Mouse (Mus musculus) fat pad, adult 2 months (tissue): ENCODE data around the gene Sfmbt1.
A peak's percentile ranks its signal among the peaks of the same experiment; 100 is the strongest.
"Not testable (repeated sequence)": the region's sequence is repeated elsewhere in the genome, so short reads cannot be mapped to it uniquely, and the experiment has no call there.

Experiments used
- DNase-seq: peaks from one replicate; pipeline ENCODE4 v3.0.0-alpha.2; 2011; ENCODE audit warnings: low read depth, low spot score; ENCODE audit errors: extremely low read depth

Sfmbt1 gene

GRCm38 (mm10) chr14:30716051-30716952 lies 1.7 kb downstream of the Sfmbt1 start:
- no peak for DNase-seq

GRCm38 (mm10) chr14:30716953-30717285 lies 2.3 kb downstream of the Sfmbt1 start:
- DNase-seq, result no peak

GRCm38 (mm10) chr14:30718696-30719095 lies 4.0 kb downstream of the Sfmbt1 start:
- not testable (repeated sequence) for DNase-seq

GRCm38 (mm10) chr14:30719514-30719913 lies 4.9 kb downstream of the Sfmbt1 start:
- no peak for DNase-seq

DNA sequence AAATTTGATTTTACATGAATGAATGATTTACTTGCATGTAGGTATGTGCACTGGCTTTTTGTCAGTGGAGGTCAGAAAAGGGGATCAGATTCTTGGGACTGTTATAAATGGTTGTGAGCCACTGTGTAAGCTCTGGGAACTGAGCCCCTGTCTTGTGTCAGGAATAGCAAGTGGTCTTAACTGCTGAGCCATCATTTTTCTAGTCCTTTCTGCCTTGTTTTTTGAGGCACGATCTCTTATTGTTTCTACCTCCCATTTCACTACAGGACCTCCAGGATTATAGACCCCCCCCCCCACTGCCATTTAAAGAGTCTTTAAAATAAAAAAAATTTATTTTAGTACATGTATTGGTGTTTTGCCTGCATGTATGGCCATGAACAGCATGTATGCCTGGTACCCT lies 7.2 kb downstream of the Sfmbt1 start:
- DNase-seq, result no peak

DNA sequence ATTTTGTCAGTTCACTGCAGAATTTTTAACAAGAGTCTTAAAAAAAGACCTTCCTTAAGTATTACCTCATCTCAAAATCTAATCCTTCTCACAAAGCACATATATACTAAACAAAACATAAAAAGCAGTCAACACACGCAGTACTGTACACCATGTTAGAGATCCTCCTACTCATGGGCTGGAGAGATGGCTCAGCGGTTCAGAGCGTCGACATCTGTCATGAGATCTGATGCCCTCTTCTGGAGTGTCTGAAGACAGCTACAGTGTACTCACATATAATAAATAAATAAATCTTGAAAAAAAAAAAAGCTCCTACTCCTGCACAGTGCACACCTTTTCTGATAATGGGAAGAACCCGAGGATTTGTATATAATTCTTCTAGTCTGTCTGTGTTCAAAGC lies 7.8 kb downstream of the Sfmbt1 start:
- DNase-seq, result no peak

DNA sequence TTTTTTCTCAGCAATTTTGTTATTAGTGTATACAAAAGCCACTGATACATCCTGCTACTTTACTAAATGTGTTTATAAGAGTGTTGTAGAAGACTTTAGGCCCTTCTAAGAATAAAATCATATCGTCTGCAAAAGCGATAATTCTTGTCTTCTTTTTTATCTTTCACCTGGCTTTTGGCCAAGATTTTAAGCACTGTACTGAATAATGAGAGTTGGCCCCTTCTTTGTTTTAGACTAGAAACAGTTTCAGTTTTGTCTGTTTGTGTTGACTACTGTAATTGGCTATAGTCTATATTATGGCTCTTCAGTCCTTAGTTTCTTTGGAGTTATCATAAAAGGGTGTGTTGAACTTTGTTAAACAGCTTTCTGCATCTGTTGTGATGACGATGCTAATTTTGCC lies 17.2 kb downstream of the Sfmbt1 start:
- no peak for DNase-seq

GRCm38 (mm10) chr14:30734665-30735064 lies 20.0 kb downstream of the Sfmbt1 start:
- DNase-seq, result no peak

DNA sequence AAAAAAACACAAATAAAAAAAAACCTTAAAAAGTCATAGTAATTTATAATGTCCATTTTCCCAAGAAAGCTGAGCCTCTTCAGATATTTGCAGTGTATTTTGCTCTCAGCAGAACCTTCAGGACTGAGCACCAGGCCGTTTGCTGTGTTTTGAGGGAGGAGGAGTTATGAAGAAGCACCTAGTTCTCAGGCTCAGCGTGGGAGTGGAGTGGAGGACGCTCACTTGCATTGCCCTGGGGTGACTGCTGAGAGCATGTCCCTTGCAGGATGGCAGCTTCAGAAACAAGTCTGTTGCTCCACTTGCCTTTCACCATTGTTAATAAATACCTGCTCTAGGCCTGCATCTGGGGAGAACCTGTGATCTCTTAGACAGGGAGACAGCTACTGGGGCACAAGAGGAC lies 21.2 kb downstream of the Sfmbt1 start:
- DNase-seq, result peak; percentile 33

DNA sequence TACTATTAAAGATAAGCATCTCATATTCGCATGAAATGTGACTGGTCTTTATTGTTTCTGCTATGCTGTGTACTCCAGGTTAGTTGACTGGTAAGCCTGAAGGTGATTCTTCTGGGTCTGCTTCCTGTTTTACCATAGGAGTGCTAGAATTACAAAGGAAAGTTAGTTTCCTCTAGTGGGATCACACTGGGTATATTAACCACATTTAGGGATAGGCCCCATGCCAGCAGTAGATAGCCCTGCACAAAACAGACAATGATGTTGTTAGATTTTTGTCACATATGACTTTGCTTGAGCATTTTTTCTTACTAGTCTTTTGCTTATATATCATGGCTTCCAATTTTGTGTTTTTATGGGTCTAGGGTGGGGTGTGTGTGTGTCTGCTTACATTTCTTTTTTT lies 21.8 kb downstream of the Sfmbt1 start:
- DNase-seq, result no peak

DNA sequence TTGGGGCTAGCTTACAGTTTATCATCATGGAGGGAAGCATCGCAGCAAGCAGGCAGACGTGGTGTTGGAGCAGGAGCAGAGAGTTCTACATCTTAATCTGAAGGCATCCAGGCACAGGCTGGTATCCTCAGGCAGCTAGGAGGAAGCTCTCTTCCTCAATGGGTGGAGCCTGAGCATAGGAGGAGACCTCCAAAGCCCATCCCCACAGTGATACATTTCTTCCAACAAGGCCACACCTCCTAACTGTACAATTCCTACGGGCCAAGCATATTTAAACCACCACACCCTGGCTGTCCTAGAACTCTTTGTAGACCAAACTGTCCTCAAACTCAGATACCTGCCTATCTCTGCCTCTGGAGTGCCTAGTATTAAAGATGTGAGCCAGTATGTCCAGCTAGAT lies 29.2 kb downstream of the Sfmbt1 start:
- no peak for DNase-seq

DNA sequence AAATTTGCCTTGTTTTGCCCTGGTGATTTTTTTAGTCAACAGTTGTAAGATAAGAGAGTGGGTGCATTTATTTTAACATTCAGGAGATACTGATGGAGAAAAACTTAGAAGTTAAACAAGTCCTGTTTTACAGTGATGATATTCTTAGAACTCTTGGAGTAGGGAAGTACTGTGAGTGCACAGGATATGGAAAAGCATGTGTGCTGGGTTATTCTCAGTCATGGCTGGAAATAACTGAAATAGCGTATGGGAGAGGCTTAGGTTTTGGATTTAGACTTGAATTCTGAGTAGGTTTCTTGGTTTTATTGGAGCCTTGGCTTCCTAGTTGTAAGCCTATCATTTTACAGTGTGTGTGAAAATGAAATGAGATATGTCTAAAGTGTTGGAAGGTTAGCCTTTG lies 31.5 kb downstream of the Sfmbt1 start:
- no peak for DNase-seq

DNA sequence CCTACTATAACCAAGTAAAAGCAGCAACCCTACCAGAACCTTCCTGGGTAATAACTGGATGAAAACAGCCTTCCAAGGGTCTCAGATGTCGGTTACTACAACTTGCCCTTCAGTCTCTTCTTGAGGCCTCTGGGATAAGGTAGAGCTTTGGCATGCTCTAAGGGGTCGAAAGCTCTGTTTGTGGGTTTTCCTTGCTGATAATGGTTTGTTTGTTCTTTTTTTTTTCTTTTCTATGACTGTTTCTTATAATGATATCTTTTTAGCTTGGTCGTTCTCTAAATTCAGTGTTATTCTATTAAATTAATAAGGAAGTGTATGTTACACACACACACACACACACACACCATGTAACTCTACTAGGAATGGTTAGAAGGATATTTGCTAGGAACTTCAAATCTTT lies 42.6 kb downstream of the Sfmbt1 start:
- no peak for DNase-seq

DNA sequence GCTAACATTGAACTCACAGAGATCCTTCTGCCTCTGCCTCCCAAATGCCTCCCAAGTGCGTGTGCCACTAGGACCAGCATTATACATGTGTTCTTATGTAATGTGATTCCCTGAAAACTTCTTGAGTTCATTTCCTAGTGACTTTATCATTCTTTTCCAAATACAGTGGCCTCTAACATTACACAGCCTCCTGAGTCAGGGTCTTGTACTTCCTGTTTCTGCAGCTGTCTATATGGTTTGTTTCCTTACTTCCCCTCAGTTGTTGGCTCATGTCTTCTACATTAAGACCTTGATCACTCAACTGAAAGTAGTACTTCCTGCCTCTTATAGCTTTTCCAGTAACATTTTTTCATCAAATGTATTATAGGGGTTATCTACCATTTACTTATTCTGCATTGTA lies 46.6 kb downstream of the Sfmbt1 start:
- no peak for DNase-seq

DNA sequence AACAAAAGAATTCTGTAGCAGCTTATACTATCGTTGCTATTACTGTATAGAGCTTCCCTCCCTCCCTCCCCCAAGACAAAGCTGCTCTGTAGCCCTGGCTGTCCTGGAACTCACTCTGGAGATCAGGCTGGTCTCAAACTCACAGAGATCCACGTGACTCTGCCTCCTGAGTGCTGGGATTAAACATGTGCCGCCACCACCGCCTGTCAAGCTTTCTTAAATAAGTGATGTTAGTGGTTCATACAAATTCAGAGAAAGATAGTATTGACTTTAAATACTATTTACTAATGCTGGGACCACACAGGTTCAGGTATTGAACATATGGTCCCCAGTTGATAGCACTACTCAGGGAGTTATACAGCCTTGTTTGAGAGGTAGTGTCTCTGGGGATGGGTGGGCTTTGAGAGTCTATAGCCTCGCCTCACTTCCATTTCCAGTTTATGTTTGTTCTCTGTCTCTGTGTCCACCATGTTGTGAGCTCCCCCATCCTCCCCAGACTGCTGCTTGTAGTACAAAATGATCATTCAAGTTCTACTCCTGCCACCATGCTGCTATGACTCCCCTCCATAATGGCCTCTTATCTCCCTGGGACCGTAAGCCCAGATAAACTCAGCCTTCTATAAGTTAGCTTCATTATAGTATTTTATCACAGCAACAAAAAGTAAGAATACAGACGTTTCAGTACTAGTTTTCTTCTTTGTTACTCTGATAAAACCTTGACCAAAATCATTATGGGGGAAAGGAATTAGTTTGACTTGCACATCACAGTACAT lies 47.7 kb downstream of the Sfmbt1 start:
- no peak for DNase-seq

DNA sequence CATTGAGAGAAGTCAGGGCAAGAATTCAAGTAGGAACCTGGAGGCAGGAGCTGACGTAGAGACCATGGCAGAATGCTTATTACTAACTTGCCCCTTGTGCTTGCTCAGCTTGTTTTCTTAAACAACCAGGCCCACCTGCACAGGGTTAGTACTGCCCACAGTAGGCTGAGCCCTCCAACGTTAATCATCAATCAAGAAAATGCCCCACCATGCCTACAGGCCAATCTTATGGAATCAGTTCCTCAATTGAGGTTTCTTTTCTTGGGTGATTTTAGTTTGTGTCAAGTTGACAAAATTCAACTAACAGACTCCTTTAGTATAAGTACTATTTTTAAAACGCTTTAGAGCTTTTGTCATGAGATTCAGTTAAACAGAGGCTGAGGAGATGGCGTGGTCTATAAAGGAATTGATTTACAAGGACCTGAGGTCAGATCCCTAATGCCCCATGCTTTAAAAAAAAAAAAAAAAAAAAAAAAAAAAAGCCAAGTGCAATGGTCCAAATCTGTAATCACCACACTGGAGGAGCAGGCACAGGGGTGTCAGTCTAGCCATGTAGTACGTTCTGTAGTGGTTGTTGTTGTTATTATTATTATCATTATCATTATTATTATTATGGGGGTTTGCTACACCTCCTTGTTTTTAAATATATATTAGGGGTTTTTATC lies 48.4 kb downstream of the Sfmbt1 start:
- no peak for DNase-seq

- no peak for DNase-seq
Measured at GRCm38 (mm10) chr14:30784614-30785013, 70.0 kb downstream of the Sfmbt1 start.

- DNase-seq, result no peak
Measured at GRCm38 (mm10) chr14:30789471-30789870, 74.8 kb downstream of the Sfmbt1 start.

DNA sequence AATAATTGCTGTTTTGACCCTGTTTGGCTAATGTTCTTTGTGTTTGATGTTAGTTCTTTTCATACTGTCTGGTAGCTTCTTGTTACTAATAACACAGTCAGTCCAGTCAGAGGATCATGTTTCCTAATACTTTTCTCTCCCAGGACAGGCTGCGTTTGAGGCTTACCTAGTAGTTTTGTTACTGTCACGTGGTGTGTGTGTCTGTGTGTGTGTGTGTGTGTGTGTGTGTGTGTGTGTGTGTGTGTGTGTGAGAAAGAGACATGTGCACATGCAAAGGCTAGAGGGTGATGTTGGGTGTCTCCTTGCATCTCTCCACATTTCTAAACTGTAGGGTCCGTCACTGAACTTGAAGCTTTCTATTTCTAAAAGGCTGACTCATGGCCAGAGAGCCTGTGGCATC lies 78.2 kb downstream of the Sfmbt1 start:
- DNase-seq, result no peak

- DNase-seq, result no peak
Measured at GRCm38 (mm10) chr14:30801756-30802155, 87.1 kb downstream of the Sfmbt1 start.

DNA sequence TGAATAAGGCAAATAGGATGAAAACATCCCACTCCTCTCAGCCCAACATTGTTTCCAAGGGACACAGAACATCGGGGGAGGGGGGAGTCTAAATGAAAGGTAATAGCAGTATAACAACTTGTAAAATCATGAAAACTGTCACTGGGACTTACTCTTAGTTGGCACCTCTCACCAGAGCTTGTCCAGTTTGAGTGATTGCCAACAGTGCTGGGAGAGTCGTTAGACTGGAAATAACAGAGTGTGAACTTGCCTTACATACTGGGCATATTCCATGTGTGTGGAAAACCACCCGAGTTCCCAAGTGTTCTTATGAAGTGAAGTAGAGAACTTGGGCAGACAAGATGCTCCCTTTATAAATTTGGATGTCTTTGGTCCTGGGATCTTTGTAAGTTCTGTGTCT lies 106.5 kb downstream of the Sfmbt1 start:
- DNase-seq, result no peak

- no peak for DNase-seq
Measured at GRCm38 (mm10) chr14:30824456-30824995, 109.9 kb downstream of the Sfmbt1 start.
